Mouse (Mus musculus): ENCODE results near the gene Glrx2. TPM values are rescaled to one million over a fixed set of nuclear protein-coding genes. Genes with fewer than 3 reads are reported as not detected.

Gene Glrx2
- polyA plus RNA-seq, 2 experiments = 19.9 to 38.0 TPM

DNA sequence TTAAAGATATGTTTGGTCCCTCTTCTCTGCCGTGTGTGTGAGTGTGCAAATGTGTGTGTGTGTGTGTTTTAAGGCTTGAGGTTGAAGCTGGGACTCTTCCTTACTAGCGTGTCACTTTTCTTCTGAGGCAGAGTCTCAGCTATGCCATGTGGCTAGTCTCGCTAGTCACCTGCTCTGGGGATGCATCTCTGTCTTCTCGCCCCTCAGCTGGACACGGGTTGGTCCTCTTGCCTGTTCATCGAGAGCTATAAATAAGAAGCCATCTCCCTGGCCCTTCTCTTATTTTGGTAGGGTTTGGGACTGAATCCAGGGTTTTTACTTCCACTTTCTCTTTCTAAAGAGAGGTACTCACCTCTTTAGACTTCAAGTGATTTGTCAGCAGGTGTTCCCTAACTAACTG, 50.1 kb downstream of the Glrx2 start:
- Histone ChIP-seq H3K4me3 (ENCODE audit: insufficient read depth in 1 of 2, low read depth in 2 of 2, low read length in 2 of 2) (no peak overlapping the region), H3K9me3 (ENCODE audit: control insufficient read depth, low read length) (no peaks in the 10 kb centered on the region), H3K4me2 (ENCODE audit: low read depth) (no peak overlapping the region), H3K4me1 (replicated peaks; ENCODE audit: control insufficient read depth in 2 of 2, insufficient read depth in 2 of 2, low read length in 1 of 2) (no peaks in the 10 kb centered on the region), H3K27me3 (ENCODE audit: control insufficient read depth, insufficient read depth, low read length) (no peaks in the 10 kb centered on the region), H3K27ac (no peak overlapping the region), H3K9ac (replicated peaks) (no peak overlapping the region), H3K36me3 (replicated peaks; ENCODE audit: control insufficient read depth, insufficient read depth, low read depth) (no peaks in the 10 kb centered on the region)
- TF ChIP-seq CTCF (IDR thresholded peaks at IDR 0.05; ENCODE audit: low read depth) (no peak), EP300 (IDR thresholded peaks at IDR 0.05; ENCODE audit: low read depth) (no peak)
- 66% methylated on average over 6 of the region's 6 CpGs for WGBS (ENCODE audit: insufficient replicate concordance)
- no peak for ATAC-seq (ENCODE audit: insufficient read depth)
- DNase-seq (ENCODE audit: low read depth in 3 of 3, low spot score in 3 of 3) = no peak

DNA sequence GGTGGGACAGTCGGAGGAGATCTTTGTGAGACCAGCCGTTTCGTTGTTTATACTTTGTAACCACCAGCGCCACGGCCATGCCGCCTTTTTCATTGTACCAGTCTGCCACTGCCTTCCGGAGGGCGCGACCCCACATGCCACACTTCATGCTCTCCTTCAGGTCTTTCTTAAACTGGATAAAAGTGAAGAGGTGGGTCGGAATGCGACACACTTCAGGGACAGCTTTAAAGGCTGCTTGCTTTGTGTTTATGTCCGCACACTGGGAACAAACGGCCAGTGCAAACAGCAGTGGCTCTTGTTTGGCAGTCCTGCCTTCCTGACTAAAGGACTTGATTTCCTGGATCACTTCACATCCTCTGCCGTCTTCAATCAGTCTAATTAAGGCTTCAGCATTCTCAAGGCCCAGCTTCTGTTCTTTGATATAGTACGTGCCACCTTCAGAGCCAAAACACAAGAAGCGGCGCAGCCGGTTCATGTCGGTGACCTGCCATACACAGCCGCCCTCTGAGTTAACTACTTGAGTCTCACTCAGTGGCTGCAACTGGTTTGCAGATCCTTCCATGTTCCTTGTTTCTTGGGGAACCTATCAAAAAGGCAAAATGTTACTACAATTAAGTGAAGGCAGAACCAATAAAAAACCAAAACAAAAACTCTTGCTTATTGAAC, 54.4 kb downstream of the Glrx2 start:
- no peak overlapping the region for H3K4me2 ChIP-seq (ENCODE audit: low read depth)
- DNase-seq (ENCODE audit: low read depth in 3 of 3, low spot score in 3 of 3) (no peak), ATAC-seq (ENCODE audit: insufficient read depth) (no peak)
- 83% methylated on average over 20 of the region's 20 CpGs for WGBS (ENCODE audit: insufficient replicate concordance)
- no peak overlapping the region for H3K4me3 ChIP-seq (ENCODE audit: insufficient read depth in 1 of 2, low read depth in 2 of 2, low read length in 2 of 2)
- peaks cover under 1% of the 10 kb centered on the region for H3K27me3 ChIP-seq (ENCODE audit: control insufficient read depth, insufficient read depth, low read length)
- no peak overlapping the region for H3K9ac ChIP-seq (replicated peaks)
- TF ChIP-seq CTCF (IDR thresholded peaks at IDR 0.05; ENCODE audit: low read depth) (no peak), EP300 (IDR thresholded peaks at IDR 0.05; ENCODE audit: low read depth) (no peak)
- H3K27ac ChIP-seq = no peak overlapping the region
- peaks cover 0 to 3% of the 10 kb centered on the region in 2 experiments; a peak in 2 of 4 replicates for H3K4me1 ChIP-seq (replicated peaks; ENCODE audit: control insufficient read depth in 2 of 2, insufficient read depth in 2 of 2, low read length in 1 of 2)
- no peaks in the 10 kb centered on the region for H3K36me3 ChIP-seq (replicated peaks; ENCODE audit: control insufficient read depth, insufficient read depth, low read depth)
- H3K9me3 ChIP-seq (ENCODE audit: control insufficient read depth, low read length) = no peaks in the 10 kb centered on the region

DNA sequence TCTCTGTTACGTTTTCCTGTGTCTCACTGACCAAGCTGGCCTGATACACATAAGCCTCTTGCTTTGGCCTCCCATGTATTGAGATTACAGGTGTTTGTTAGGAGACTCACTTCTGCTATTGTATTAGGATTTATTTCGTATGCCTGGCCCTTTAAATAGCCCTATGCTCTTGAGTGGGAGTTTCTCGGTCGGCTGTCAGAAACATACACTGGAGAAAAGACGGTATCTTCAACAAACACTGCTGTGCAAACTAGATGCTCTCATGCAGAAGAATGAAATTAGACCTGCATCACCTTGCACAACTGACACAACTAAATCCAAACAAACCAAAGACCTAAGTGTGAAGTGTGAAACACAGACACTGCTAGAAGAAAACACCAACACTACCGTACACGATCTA, 56.9 kb downstream of the Glrx2 start:
- TF ChIP-seq CTCF (IDR thresholded peaks at IDR 0.05; ENCODE audit: low read depth) = no peak
- TF ChIP-seq EP300 (IDR thresholded peaks at IDR 0.05; ENCODE audit: low read depth) = no peak
- WGBS (ENCODE audit: insufficient replicate concordance) = 58% methylated on average over 7 of the region's 7 CpGs
- H3K4me3 ChIP-seq (ENCODE audit: insufficient read depth in 1 of 2, low read depth in 2 of 2, low read length in 2 of 2) = no peak overlapping the region
- peaks cover 3% of the 10 kb centered on the region for H3K27me3 ChIP-seq (ENCODE audit: control insufficient read depth, insufficient read depth, low read length)
- H3K4me2 ChIP-seq (ENCODE audit: low read depth) = no peak overlapping the region
- ATAC-seq (ENCODE audit: insufficient read depth) (no peak), DNase-seq (ENCODE audit: low read depth in 3 of 3, low spot score in 3 of 3) (no peak)
- H3K9ac ChIP-seq (replicated peaks) = no peak overlapping the region
- peaks cover 0 to 3% of the 10 kb centered on the region in 2 experiments; a peak in 2 of 4 replicates for H3K4me1 ChIP-seq (replicated peaks; ENCODE audit: control insufficient read depth in 2 of 2, insufficient read depth in 2 of 2, low read length in 1 of 2)
- H3K27ac ChIP-seq = no peak overlapping the region
- no peaks in the 10 kb centered on the region for H3K9me3 ChIP-seq (ENCODE audit: control insufficient read depth, low read length)
- H3K36me3 ChIP-seq (replicated peaks; ENCODE audit: control insufficient read depth, insufficient read depth, low read depth) = no peaks in the 10 kb centered on the region

DNA sequence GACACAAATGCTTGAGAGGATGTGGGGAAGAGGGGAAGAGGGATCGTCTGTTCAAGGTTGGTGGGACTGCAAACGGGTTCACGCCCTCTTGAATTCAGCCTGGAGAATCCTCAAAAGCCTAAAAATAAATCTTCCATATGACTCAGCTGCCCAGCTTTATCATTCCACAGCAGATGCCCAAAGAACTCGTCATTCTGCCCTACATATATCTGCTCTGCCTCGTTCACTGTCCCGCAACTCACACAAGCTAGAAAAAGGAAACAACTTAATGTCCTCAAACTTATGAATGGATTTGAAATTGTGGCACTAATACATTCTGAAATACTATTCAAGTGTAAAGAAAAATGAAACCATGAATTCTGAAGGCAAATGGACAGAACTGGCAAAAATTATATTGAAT, 57.8 kb downstream of the Glrx2 start:
- Histone ChIP-seq H3K4me1 (replicated peaks; ENCODE audit: control insufficient read depth in 2 of 2, insufficient read depth in 2 of 2, low read length in 1 of 2) (peaks cover 3 to 6% of the 10 kb centered on the region in 2 experiments), H3K27ac (no peak overlapping the region), H3K27me3 (ENCODE audit: control insufficient read depth, insufficient read depth, low read length) (peaks cover 3% of the 10 kb centered on the region), H3K9me3 (ENCODE audit: control insufficient read depth, low read length) (no peaks in the 10 kb centered on the region), H3K4me3 (ENCODE audit: insufficient read depth in 1 of 2, low read depth in 2 of 2, low read length in 2 of 2) (no peak overlapping the region), H3K9ac (replicated peaks) (no peak overlapping the region), H3K4me2 (ENCODE audit: low read depth) (no peak overlapping the region), H3K36me3 (replicated peaks; ENCODE audit: control insufficient read depth, insufficient read depth, low read depth) (no peaks in the 10 kb centered on the region)
- WGBS (ENCODE audit: insufficient replicate concordance) = 17% methylated on average over 6 of the region's 6 CpGs
- TF ChIP-seq EP300 (IDR thresholded peaks at IDR 0.05; ENCODE audit: low read depth) (no peak), CTCF (IDR thresholded peaks at IDR 0.05; ENCODE audit: low read depth) (no peak)
- no peak for ATAC-seq (ENCODE audit: insufficient read depth)
- peak in 1 of 3 experiments; percentile 6 for DNase-seq (ENCODE audit: low read depth in 3 of 3, low spot score in 3 of 3)

DNA sequence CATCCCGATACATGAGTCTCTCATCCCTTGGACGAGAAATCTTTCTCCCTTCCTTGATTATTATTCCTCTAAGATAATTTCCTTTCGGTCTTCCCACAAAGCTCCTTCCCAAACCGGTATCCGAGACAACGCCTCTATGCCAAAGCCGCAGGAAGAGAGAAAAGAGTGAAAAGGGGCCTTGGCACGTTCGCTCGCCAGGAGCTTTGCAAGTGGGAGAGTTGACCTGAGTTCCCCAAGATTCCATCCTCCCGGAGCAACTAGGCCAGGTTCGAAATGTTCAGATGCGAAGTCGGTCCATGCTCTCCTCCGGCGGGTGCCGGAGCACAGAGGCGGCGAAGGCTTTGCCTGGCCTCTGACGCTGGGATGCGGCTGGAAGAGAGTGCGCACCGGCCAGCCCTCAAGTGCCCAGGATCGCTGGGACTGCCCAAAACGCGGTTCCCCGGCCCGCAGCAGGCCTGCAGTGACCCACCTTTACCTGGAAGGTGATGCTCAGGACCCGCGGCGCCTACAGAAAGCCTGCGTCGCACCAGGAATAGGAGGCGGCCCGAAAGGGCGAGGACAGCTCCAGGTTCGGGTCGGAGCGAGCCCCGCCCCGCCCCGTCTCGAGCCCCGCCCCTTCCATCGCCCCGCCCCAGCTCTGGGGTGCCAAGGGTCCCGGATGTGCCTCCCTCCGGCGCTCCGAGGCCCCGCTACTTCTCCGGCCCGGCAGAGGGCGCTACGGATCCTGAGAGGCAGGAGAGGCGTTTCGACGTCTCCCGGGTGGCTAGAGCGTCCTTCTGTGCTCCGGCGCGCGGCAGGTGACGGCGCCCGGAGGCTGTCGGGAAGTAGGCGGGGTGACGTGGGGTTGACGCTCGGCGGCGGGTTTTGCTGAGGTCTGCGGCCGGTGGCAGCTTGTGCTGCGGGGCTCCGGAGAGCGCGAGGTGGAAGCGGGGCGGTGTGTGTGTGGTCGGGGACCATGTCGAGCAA, 60.6 kb downstream of the Glrx2 start, which contains the start of the genes Trove2 and Uchl5:
Gene Trove2 (minus strand): TSS at position 623 of the 966 bp plus-strand sequence.
Gene Uchl5 (plus strand): TSS at position 827 of the 966 bp plus-strand sequence.
- under 1% methylated on average over 81 of the region's 84 CpGs for WGBS (ENCODE audit: insufficient replicate concordance)
- peak within 1 kb of the TSS; percentile 84 to 99 for H3K4me3 ChIP-seq (ENCODE audit: insufficient read depth in 1 of 2, low read depth in 2 of 2, low read length in 2 of 2)
- peak within 1 kb of the TSS; percentile 98 for H3K9ac ChIP-seq (replicated peaks)
- ATAC-seq (ENCODE audit: insufficient read depth) (peak; percentile 92), DNase-seq (ENCODE audit: low read depth in 3 of 3, low spot score in 3 of 3) (peak; percentile 94 to 98 (median 94))
- H3K27me3 ChIP-seq (ENCODE audit: control insufficient read depth, insufficient read depth, low read length) = peaks cover 3% of the 10 kb centered on the region
- H3K4me1 ChIP-seq (replicated peaks; ENCODE audit: control insufficient read depth in 2 of 2, insufficient read depth in 2 of 2, low read length in 1 of 2) = peaks cover 3 to 7% of the 10 kb centered on the region in 2 experiments
- peak within 1 kb of the TSS; percentile 81 for H3K4me2 ChIP-seq (ENCODE audit: low read depth)
- no peaks in the 10 kb centered on the region; the same call in 1 of the 2 replicates for H3K36me3 ChIP-seq (replicated peaks; ENCODE audit: control insufficient read depth, insufficient read depth, low read depth)
- H3K9me3 ChIP-seq (ENCODE audit: control insufficient read depth, low read length) = no peaks in the 10 kb centered on the region
- H3K27ac ChIP-seq = peak within 1 kb of the TSS; percentile 68
- peak; percentile 96 for TF ChIP-seq CTCF (IDR thresholded peaks at IDR 0.05; ENCODE audit: low read depth)
- no peak for TF ChIP-seq EP300 (IDR thresholded peaks at IDR 0.05; ENCODE audit: low read depth)
